Mouse (Mus musculus): ENCODE data around the gene Ppp1r12b. TPM values are rescaled to one million over a fixed set of nuclear protein-coding genes. Genes with fewer than 3 reads are reported as not detected.

Ppp1r12b gene
- polyA plus RNA-seq, 1 experiment from 2014 or later, result 3.2 TPM

- H3K9ac ChIP-seq (ENCODE audit: low read depth, low read length), result no peak overlapping the region
- 89% methylated on average over 3 of the region's 3 CpGs for WGBS
These were observed 5.8 kb downstream of the Ppp1r12b start for GRCm38 (mm10) chr1:134949946-134950345.

GRCm38 (mm10) chr1:134947590-134947989 lies 8.2 kb downstream of the Ppp1r12b start:
- H3K4me1 ChIP-seq (replicated peaks; ENCODE audit: insufficient read depth, low read length), result no peaks in the 10 kb centered on the region
- H3K36me3 ChIP-seq (ENCODE audit: insufficient read depth, low read length), result no peaks in the 10 kb centered on the region
- ATAC-seq (replicated peaks; ENCODE audit: low FRiP score, low read depth) (no peak), DNase-seq (ENCODE audit: low spot score) (no peak)
- H3K4me2 ChIP-seq (ENCODE audit: low read length), result no peak overlapping the region
- H3K9ac ChIP-seq (ENCODE audit: low read depth, low read length), result no peak overlapping the region
- WGBS, result 82% methylated on average over 7 of the region's 7 CpGs
- no peak overlapping the region for H3K27ac ChIP-seq
- TF ChIP-seq CTCF (IDR thresholded peaks at IDR 0.05; ENCODE audit: low read depth), result no peak
- no peaks in the 10 kb centered on the region for H3K27me3 ChIP-seq (ENCODE audit: insufficient read depth, low read length)
- no peak overlapping the region for H3K4me3 ChIP-seq (replicated peaks; ENCODE audit: low read depth, low read length)
- H3K9me3 ChIP-seq (replicated peaks; ENCODE audit: low read length), result no peaks in the 10 kb centered on the region

More at GRCm38 (mm10) chr1:134949946-134950345, 5.8 kb downstream of the Ppp1r12b start:
- H3K4me3 ChIP-seq (replicated peaks; ENCODE audit: low read depth, low read length), result no peak overlapping the region
- H3K36me3 ChIP-seq (ENCODE audit: insufficient read depth, low read length), result no peaks in the 10 kb centered on the region
- TF ChIP-seq CTCF (IDR thresholded peaks at IDR 0.05; ENCODE audit: low read depth), result no peak
- DNase-seq (ENCODE audit: low spot score) (no peak), ATAC-seq (replicated peaks; ENCODE audit: low FRiP score, low read depth) (no peak)
- no peaks in the 10 kb centered on the region for H3K9me3 ChIP-seq (replicated peaks; ENCODE audit: low read length)
- H3K27me3 ChIP-seq (ENCODE audit: insufficient read depth, low read length), result no peaks in the 10 kb centered on the region
- no peak overlapping the region for H3K27ac ChIP-seq
- H3K4me2 ChIP-seq (ENCODE audit: low read length), result no peak overlapping the region
- no peaks in the 10 kb centered on the region for H3K4me1 ChIP-seq (replicated peaks; ENCODE audit: insufficient read depth, low read length)

GRCm38 (mm10) chr1:134942898-134943297 lies 12.8 kb downstream of the Ppp1r12b start:
- Histone ChIP-seq H3K36me3 (ENCODE audit: insufficient read depth, low read length) (no peaks in the 10 kb centered on the region), H3K9ac (ENCODE audit: low read depth, low read length) (no peak overlapping the region), H3K9me3 (replicated peaks; ENCODE audit: low read length) (no peaks in the 10 kb centered on the region), H3K4me3 (replicated peaks; ENCODE audit: low read depth, low read length) (no peak overlapping the region), H3K4me2 (ENCODE audit: low read length) (no peak overlapping the region), H3K4me1 (replicated peaks; ENCODE audit: insufficient read depth, low read length) (0 out of 2 replicates have a peak, but pooled peaks cover 5% of the 10 kb centered on the region), H3K27me3 (ENCODE audit: insufficient read depth, low read length) (no peaks in the 10 kb centered on the region), H3K27ac (no peak overlapping the region)
- 94% methylated on average over 2 of the region's 2 CpGs for WGBS
- ATAC-seq (replicated peaks; ENCODE audit: low FRiP score, low read depth), result no peak
- no peak for TF ChIP-seq CTCF (IDR thresholded peaks at IDR 0.05; ENCODE audit: low read depth)
- no peak for DNase-seq (ENCODE audit: low spot score)

- no peak overlapping the region for H3K4me2 ChIP-seq (ENCODE audit: low read length)
- no peaks in the 10 kb centered on the region for H3K36me3 ChIP-seq (ENCODE audit: insufficient read depth, low read length)
- no peak for TF ChIP-seq CTCF (IDR thresholded peaks at IDR 0.05; ENCODE audit: low read depth)
- no peaks in the 10 kb centered on the region for H3K9me3 ChIP-seq (replicated peaks; ENCODE audit: low read length)
- WGBS, result 32% methylated on average over 4 of the region's 4 CpGs
- no peak overlapping the region for H3K27ac ChIP-seq
- no peaks in the 10 kb centered on the region for H3K27me3 ChIP-seq (ENCODE audit: insufficient read depth, low read length)
- H3K4me1 ChIP-seq (replicated peaks; ENCODE audit: insufficient read depth, low read length), result 0 out of 2 replicates have a peak, but pooled peaks cover 5% of the 10 kb centered on the region
- ATAC-seq (replicated peaks; ENCODE audit: low FRiP score, low read depth), result no peak
- no peak overlapping the region for H3K4me3 ChIP-seq (replicated peaks; ENCODE audit: low read depth, low read length)
- H3K9ac ChIP-seq (ENCODE audit: low read depth, low read length), result no peak overlapping the region
- peak; percentile 18 for DNase-seq (ENCODE audit: low spot score)
These were observed 14.9 kb downstream of the Ppp1r12b start for GRCm38 (mm10) chr1:134940863-134941262.

GRCm38 (mm10) chr1:134938233-134938632 lies 17.5 kb downstream of the Ppp1r12b start:
- no peak for DNase-seq (ENCODE audit: low spot score)
- no peak overlapping the region for H3K27ac ChIP-seq
- WGBS, result 90% methylated on average over 1 of the region's 1 CpGs
- TF ChIP-seq CTCF (IDR thresholded peaks at IDR 0.05; ENCODE audit: low read depth), result no peak
- no peaks in the 10 kb centered on the region for H3K36me3 ChIP-seq (ENCODE audit: insufficient read depth, low read length)
- H3K4me2 ChIP-seq (ENCODE audit: low read length), result no peak overlapping the region
- no peak overlapping the region for H3K4me3 ChIP-seq (replicated peaks; ENCODE audit: low read depth, low read length)
- no peak for ATAC-seq (replicated peaks; ENCODE audit: low FRiP score, low read depth)
- no peaks in the 10 kb centered on the region for H3K27me3 ChIP-seq (ENCODE audit: insufficient read depth, low read length)
- no peaks in the 10 kb centered on the region for H3K9me3 ChIP-seq (replicated peaks; ENCODE audit: low read length)
- H3K4me1 ChIP-seq (replicated peaks; ENCODE audit: insufficient read depth, low read length), result 0 out of 2 replicates have a peak, but pooled peaks cover 5% of the 10 kb centered on the region
- no peak overlapping the region for H3K9ac ChIP-seq (ENCODE audit: low read depth, low read length)

- 87% methylated on average over 6 of the region's 6 CpGs for WGBS
- Histone ChIP-seq H3K27me3 (ENCODE audit: insufficient read depth, low read length) (no peaks in the 10 kb centered on the region), H3K4me2 (ENCODE audit: low read length) (no peak overlapping the region), H3K36me3 (ENCODE audit: insufficient read depth, low read length) (no peaks in the 10 kb centered on the region), H3K9ac (ENCODE audit: low read depth, low read length) (no peak overlapping the region), H3K4me1 (replicated peaks; ENCODE audit: insufficient read depth, low read length) (0 out of 2 replicates have a peak, but pooled peaks cover 5% of the 10 kb centered on the region), H3K4me3 (replicated peaks; ENCODE audit: low read depth, low read length) (no peak overlapping the region), H3K9me3 (replicated peaks; ENCODE audit: low read length) (no peaks in the 10 kb centered on the region), H3K27ac (no peak overlapping the region)
- no peak for TF ChIP-seq CTCF (IDR thresholded peaks at IDR 0.05; ENCODE audit: low read depth)
- no peak for DNase-seq (ENCODE audit: low spot score)
- no peak for ATAC-seq (replicated peaks; ENCODE audit: low FRiP score, low read depth)
These were observed 19.4 kb downstream of the Ppp1r12b start for GRCm38 (mm10) chr1:134936335-134936734.

- Histone ChIP-seq H3K36me3 (ENCODE audit: insufficient read depth, low read length) (no peaks in the 10 kb centered on the region), H3K4me1 (replicated peaks; ENCODE audit: insufficient read depth, low read length) (no peaks in the 10 kb centered on the region), H3K27ac (no peak overlapping the region), H3K4me2 (ENCODE audit: low read length) (no peak overlapping the region), H3K4me3 (replicated peaks; ENCODE audit: low read depth, low read length) (no peak overlapping the region), H3K9me3 (replicated peaks; ENCODE audit: low read length) (no peaks in the 10 kb centered on the region), H3K27me3 (ENCODE audit: insufficient read depth, low read length) (no peaks in the 10 kb centered on the region), H3K9ac (ENCODE audit: low read depth, low read length) (no peak overlapping the region)
- DNase-seq (ENCODE audit: low spot score) (peak; percentile 19), ATAC-seq (replicated peaks; ENCODE audit: low FRiP score, low read depth) (no peak)
- WGBS, result 34% methylated on average over 7 of the region's 7 CpGs
- TF ChIP-seq CTCF (IDR thresholded peaks at IDR 0.05; ENCODE audit: low read depth), result no peak
These were observed 23.3 kb downstream of the Ppp1r12b start for GRCm38 (mm10) chr1:134932431-134932830.
